Mouse (Mus musculus): ENCODE results near the gene Ecd. TPM values are rescaled to one million over a fixed set of nuclear protein-coding genes. Genes with fewer than 3 reads are reported as not detected.

Gene Ecd
- total RNA-seq (2021), result 10 to 100 TPM; 31.1 to 34.4 TPM

DNA sequence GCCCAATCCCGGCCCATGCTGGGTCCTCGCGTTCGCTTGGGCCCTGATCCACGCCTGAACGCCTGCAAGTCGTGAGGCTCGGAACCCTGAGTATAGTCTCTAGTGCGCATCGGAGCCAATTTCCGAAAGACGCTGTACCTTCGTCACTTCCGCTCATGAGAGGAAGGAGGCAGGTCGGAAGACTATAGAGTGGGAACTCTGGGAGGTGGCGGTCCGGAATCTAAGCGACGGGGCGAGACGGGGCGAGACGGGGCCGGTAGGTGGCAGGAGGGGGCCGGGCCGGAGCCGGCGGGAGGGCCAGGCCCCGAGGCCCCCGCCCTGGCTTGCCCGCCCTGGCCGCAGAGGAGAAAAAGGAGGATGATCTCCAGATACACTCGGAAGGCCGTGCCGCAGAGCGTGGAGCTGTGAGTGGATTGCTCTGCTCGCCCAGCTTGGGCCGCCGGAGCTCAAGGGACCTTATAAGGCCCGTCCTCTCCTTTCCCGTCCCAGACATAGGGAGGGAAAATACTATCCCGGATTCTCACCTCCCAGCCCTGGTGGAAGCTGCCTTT lies at the start of gene Ecd, which contains the start of gene Fam149b:
Gene Ecd, minus strand, starts transcription at position 131 of the 551 bp plus-strand sequence.
Gene Fam149b, plus strand, starts transcription at position 172 of the 551 bp plus-strand sequence.
- peak; percentile 88 to 89 for DNase-seq (ENCODE audit: extremely low spot score in 1 of 2, low spot score in 1 of 2)

DNA sequence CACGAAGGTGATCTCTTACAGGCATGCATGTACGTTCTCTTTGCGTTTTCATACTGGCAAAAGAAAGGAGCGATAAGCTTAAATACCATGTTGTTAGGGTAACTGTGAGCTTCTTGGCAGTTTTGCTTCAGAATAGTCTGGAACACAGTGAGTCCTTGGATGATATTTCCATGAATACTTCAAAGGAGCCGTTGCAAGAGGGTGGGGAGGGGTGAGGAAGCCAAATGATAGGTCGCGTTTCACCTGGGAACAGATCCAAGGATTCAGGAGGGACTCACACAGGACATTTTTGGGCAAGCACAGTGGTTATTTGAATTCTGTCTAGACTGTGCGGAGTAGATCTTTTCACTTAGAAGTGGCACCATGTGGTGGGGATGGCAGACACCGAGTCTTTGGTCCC lies 49.3 kb upstream of the Ecd start:
- DNase-seq (ENCODE audit: extremely low spot score in 1 of 2, low spot score in 1 of 2), result no peak

DNA sequence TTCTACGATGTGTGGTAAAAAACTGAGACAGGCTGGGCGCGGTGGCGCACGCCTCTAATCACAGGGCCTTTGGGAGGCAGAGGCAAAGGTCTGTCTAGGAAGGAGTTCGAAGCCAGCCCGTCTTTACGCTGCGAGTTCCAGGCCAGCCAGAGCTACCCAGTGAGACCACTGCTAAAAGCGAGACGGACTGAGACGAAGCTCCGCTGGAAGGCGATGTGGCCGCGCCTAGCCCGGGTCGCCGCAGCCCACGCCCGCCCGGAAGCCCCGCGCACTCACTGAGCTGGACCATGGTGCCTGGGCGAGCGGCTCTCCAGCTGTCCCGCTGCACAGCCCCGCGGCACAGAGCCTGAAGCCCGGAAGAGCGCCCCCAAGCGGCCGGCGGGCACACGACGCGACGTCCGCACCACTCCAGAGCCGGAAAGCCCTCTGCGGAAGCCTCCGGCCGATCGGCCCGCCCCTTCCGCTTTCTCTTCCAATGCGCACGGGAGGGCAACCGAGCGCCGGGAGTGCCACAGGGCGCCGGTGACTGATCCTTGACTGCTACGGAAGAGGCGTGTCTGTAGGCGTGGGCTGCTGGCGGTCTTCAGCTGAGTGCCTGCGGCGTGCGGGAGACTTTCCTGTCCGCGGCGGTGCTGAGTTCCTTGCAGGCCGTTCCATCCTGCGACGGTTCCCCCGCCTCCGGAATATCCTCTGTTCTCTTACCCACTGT lies 45.4 kb upstream of the Ecd start, which contains the start of gene Mrps16:
Gene Mrps16, minus strand, starts transcription at position 430 of the 709 bp plus-strand sequence.
- peak; percentile 76 to 85 for DNase-seq (ENCODE audit: extremely low spot score in 1 of 2, low spot score in 1 of 2)

DNA sequence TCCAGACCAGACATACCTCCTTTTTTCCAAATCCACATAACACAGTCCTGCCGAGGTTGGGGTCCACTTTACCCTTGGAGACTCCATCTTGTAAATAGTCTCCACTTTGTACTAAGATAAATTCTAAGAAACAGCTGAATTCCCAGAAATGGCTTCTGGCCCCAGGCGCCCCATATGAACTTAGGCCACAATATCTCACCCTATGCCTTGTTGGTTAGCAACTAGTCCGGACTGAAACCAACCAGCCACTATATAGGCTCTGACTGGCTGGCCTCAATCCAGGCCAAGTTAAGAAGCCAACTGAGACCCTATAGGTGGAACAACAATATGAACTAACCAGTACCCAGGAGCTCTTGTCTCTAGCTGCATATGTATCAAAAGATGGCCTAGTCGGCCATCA lies 44.4 kb upstream of the Ecd start:
- DNase-seq (ENCODE audit: extremely low spot score in 1 of 2, low spot score in 1 of 2), result no peak

DNA sequence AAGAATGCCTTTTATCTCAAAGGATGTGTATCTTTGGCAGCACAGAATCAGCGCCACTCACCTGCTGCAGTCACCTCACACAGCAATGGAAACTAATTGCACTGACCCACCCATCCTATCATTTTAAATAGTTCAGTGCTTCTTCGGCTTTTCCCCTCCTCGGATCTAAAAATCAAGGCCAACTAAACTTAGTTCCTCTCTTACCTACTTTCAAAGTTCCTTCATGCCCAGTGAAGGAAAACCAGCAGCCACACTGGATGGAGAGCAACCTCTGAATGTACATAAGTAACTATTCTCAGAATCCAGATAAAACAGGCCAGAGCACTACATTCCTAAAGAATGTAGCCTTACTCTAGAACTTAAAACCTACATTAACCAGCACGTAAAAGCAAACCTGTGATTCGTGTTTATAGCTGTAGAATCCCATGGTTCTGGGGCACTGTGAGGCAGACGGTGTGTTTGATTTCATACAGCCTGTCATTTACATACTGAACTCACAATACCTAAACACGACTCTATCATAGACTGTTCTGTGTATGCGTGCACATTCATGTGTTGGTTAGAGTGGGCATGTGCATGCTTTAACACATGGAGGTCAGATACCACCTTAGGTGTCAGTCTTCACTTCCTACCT lies 41.6 kb upstream of the Ecd start:
- no peak for DNase-seq (ENCODE audit: extremely low spot score in 1 of 2, low spot score in 1 of 2)

DNA sequence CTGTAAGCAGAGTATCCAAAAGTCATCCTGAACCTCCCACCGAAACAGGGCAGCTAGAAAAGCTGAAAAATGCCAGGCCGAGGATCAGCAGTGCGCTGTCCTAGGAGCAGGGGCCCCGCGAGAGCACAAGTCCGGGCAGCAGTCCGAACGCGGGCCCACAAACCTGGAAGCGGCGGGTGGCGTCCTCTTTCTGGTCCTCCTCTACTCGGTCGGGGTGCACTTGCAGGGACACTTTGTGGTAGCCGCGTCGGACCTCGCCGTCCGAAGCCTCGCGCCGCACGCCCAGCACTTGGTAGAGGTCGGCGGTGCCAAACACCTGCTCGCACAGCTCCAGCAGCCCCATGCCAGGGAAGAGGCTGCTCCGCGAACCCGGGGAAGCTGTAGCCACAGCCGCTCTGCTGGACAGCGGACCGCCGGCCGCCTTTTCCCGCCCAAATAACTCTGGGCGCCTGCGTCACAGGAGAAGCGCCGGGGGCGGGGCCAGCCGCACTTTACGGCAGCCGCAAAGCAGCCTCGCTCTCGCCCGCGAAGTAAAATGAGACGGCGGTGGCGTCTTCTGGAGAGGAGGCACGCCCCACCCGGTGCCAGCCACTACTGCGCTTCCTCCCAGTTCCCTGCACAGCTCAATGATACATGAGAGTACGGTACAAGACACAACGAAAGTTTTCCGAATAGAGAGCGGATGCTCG lies 40.7 kb upstream of the Ecd start, which contains the start of gene Dnajc9:
Gene Dnajc9, minus strand, starts transcription at position 470 of the 689 bp plus-strand sequence.
- DNase-seq (ENCODE audit: extremely low spot score in 1 of 2, low spot score in 1 of 2), result peak; percentile 86 to 94

DNA sequence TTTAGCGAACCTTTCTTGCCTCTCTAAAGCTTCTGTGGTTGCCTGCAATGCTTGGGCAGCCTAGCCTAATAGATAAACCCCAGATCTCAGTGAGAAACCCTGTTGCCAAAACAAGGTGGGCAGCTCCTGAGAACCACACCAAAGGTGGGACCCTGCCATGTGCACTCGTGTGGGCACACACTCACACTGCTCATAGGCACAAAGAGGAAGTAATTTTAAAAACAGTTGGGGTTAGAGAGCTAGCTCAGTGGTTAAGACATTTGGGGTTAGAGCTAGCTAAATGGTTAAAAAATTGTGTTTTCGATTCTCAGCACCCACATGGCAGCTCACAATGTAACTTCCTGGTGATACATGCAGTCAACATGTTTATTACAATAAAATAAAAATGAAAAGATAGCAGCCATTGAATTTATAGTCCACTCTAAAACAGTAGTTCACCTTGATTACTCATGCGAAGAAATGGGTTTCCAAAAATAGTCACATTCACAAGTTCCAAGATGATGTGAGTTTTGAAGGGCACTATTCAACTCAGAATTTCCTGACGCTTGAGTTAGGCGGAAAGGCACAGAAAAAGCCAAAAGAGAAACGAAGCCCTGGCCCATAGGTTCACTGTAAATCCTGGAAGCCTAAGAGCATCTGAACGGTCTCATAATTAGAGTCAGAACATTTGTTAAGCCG lies 32.0 kb upstream of the Ecd start:
- DNase-seq (ENCODE audit: extremely low spot score in 1 of 2, low spot score in 1 of 2), result no peak

DNA sequence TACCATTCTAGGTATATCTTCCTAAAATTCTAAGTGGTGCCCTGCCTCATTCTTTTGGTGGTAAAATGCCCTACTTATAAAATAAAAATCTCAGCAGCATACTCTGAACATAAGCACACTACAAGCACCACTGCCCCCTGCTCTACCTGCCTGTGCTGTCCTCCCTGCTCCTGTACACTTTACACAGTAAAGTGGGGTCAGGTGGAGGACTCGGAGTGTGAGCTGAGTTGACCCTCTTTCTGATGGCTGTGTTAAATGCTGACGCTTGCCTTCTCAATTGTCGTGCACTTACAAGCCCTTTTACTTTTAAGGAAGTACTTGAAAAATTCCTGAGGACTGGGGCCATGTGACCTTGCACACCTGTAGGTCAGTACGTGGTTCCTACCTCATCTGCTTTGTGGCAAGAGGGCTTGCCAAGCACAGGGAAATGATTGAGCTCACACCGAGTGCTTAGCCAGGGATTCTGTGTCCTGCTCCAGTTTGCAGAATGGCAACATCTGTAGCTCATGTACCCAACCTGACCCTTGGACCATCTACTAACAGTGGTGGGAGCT lies 31.2 kb upstream of the Ecd start:
- DNase-seq (ENCODE audit: extremely low spot score in 1 of 2, low spot score in 1 of 2), result no peak

DNA sequence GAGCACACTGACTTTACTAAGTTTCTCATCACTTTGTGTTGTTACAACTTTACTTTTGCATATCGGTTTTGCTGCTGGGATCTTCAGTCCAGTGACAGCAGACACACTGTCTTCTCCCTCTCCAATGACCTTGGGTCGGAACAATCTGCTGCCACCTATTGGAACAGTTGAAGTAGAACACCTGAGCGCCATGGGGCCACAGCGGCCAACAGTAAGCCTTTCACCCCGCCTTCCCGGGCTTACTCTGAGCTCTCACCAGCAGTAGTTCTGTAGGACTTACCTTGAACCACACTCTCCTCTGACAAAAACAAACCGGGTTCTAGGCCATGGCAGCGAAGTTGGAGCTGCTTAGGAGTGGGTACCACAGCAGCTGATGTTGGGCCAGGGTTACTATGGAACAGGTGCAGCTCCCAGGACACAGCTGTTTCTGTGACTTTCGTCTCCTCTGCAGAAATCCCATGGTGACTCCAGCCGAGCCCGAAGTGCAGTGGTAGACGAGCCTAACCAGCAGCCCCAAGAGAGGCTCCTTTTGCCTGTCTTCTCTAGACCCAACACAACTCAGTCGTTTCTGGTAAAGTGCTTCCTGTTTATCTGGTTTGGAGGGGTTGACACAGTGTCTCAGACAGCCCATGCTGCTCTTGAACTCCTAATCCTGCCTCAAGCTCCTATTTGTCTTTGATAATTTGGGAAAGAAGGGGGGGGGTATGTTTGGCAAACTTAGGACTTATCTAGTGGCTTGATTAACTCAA lies 30.6 kb upstream of the Ecd start:
- DNase-seq (ENCODE audit: extremely low spot score in 1 of 2, low spot score in 1 of 2), result no peak

DNA sequence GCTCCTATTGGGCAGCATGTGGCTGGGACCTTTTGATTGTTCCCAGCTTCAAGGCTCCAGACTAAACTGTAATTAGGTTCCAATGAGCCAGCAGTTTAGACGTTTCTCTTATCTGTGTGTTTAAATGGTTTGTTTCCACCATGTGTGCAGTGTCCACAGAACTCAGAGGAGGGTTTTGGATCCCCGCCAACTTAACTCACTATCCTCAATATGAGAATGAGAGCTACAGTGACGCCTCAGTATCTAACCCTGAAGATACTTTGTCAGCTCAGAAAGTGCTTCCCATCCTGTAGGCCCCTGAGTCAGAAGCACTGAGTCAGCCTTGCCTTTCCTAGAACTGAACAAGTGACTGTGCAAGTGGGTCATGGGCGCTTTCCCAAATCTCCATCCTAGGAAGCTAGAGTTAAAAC lies 29.2 kb upstream of the Ecd start:
- DNase-seq (ENCODE audit: extremely low spot score in 1 of 2, low spot score in 1 of 2), result no peak

DNA sequence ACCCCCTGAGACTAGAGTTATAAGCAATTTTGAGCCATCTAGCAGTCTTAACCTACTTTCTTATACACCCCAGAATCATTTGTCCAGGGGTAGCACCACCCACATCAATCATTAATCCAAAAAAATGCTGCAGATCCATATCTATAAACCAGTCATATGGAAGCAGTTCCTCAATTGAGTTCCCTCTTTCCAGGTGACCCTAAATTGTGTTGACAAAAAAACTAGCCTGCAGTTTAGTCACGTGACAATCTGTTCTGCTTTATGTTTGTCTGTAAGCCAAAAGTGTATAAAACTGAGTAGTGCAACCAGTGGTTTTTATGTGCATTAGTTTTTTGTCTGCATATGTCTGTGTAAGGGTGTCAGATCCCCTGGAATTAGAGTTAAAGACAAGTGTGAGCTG lies 23.9 kb upstream of the Ecd start:
- no peak for DNase-seq (ENCODE audit: extremely low spot score in 1 of 2, low spot score in 1 of 2)

DNA sequence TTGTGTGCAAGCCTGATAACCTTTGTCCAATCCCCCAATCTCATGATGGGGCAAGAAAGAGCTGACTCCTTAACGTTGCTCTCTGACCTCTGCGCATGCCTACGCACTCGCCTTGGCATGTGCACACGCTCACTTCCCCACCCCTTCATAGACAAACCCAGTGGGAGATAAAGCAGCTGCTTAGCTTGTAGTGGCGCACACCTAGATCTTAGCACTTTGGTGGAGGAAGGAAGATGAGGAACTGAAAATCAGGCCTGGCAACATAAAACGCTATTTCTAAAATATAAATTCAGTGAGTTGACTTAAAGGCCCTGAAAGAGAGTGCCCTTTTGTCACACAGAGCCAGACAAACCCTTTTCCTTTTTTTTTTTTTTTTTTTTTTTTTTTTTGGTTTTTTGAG lies 22.9 kb upstream of the Ecd start:
- DNase-seq (ENCODE audit: extremely low spot score in 1 of 2, low spot score in 1 of 2), result no peak

DNA sequence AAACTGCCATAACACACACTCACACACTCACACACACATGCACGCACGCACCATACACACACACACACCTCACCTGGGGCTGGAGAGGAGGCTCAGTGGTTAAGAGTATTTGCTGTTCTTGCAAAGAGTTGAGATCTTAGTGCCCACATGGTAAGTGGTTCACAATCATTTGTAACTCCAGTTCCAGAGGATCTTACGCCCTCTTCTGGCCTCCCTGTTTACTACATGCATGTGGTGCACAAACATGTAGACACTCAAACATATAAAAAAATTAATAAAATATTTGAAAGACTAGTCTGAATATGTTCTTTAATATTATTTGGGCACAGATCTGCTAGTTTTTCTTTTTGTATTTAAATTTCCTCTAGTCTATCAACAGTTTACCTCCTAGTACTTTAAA lies 20.4 kb upstream of the Ecd start:
- no peak for DNase-seq (ENCODE audit: extremely low spot score in 1 of 2, low spot score in 1 of 2)

DNA sequence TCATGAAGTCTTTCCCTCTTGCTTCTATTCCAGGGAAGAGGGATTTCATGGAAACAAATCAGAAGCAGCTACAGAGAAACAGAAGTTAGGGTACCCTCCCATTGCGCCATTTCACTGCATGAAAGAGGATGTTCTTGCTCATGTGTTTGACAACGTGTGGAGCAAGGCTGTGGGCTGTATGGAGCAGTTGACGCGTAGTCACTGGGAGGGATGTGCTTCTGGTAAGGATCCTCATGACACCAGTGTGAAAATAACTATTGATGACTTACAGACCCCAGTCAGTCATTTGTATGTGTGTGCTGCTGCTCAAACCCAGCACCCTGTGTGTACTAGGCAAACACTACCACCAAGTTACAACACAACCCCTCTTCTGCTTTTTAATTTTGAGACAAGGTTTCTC lies 15.3 kb upstream of the Ecd start:
- DNase-seq (ENCODE audit: extremely low spot score in 1 of 2, low spot score in 1 of 2), result no peak

DNA sequence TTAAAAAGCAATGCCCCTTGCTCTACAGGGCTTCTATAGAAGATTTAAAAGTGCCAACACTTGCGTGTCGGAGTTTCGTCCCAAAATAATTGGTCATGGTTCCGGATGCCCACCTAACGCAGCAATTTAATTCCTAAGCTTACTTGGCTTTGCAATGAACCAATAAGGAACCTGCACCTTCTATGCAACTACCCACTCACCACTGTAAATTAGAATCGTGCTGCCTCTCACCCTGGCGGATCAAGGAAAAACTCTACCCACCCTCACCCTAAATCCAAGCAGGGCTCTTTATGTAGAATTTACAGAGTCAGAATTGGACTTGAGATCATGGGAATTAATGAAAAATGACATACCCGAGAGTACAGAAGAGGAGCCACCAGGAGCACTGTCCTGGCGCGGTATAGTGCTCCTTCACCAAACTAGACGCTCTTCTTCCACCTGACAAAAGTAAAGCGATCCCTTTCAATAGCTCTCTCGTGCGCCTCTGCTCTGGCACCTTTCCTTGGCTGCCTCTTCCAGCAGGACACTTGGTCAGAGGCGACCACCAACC lies 405 bp downstream of the Ecd start:
- DNase-seq (ENCODE audit: extremely low spot score in 1 of 2, low spot score in 1 of 2), result no peak

DNA sequence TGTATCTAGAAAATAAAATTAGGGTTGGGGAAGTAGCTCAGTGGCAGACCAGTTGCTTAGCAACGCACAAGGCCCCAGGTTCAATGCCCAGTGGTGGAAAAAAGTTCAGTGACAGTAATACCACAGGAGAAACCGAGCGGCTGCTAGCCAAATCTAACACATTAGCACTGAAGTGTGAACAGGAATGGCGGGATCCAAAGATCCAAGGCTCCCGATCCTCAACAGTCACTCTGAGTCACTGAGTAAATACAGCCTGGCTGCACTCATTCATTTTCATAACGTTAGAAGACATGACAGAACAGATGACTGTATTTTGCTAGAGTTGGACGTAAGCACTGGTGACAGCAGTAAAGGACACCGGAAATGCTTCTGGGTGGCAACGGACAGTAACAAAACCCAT lies 2.0 kb downstream of the Ecd start:
- DNase-seq (ENCODE audit: extremely low spot score in 1 of 2, low spot score in 1 of 2), result no peak

DNA sequence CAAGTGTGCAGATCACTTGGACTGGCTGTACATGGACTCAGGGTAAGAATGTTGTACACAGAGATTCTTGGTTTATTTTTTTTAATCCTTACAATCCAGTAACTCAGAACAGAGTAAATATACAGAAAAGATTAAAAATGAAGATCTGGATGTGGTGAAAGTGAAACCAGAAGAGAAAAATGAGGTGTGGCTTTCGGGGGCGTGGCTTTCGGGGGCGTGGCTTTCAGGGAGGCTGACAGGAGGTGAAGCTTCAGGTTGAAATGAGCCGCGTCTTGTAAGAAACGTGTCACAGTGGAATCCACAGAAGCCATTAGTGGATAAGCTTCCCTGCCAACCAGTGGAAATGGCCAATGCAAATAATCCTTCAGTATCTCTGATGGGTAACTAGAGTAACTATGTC lies 7.1 kb downstream of the Ecd start:
- no peak for DNase-seq (ENCODE audit: extremely low spot score in 1 of 2, low spot score in 1 of 2)

DNA sequence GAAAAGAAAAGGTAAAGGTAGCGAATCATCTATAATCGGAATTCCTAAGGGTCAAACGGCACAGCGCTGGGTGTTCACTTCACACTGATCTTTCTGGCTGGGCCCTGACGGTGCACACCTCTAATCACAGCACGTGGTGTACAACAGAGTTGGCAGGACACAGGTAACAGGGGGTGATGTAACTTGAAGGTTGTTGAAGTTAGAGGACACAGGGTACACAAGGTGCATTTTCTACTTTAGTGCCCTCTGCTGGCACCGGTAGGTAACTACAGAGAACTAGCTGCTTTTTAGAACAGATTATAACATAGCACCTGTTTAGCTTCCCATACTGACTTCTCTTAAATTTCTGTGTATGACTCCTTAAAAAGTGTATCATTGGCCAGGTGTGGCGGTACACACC lies 7.8 kb downstream of the Ecd start:
- no peak for DNase-seq (ENCODE audit: extremely low spot score in 1 of 2, low spot score in 1 of 2)

DNA sequence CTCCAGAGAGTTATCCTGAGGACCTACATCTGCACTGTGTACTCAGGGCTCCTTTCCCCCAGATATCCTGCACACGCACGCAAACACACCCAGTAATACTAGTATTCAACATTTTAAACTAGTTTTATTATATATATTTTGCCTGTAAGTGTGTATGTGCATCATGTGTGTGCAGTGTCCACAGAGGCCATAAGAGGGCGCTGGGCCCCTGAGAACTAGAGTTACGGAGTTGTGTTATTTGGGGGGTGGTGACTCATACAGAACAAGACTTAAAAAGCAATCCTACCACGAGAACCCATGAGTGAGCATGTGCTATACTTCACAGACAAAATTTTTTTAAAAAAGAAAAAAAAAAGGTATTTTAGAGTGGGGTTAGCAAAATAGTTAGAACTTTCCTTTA lies 8.5 kb downstream of the Ecd start:
- no peak for DNase-seq (ENCODE audit: extremely low spot score in 1 of 2, low spot score in 1 of 2)

Measured in layer of hippocampus, postnatal 25 days (tissue).